Mouse (Mus musculus) hindbrain, embryonic 16.5 days (tissue): ENCODE measurements around the gene Stxbp2. TPM values are rescaled to one million over a fixed set of nuclear protein-coding genes. Genes with fewer than 3 reads are reported as not detected.
"Not testable (repeated sequence)": the region's sequence is repeated elsewhere in the genome, so short reads cannot be mapped to it uniquely, and the experiment has no call there.

Experiments
- ATAC-seq: fragments of 200-750 bp; cut with Nextera tagmentation; 2 replicates; pipeline ENCODE4 v1.8.0; 2017; ENCODE audit warnings: moderate TSS enrichment, moderate library complexity
- H3K27ac ChIP-seq: fragments of 300-500 bp; sonication (generic); 2 replicates; pipeline ENCODE4 v1.5.1; 2014; ENCODE audit warnings: low read depth, mild to moderate bottlenecking, control low read depth, low read length, moderate library complexity
- H3K27me3 ChIP-seq: fragments of 300-500 bp; sonication (generic); replicated peaks from 2 replicates; pipeline ENCODE4 v1.6.1; 2014; ENCODE audit warnings: low read length; ENCODE audit not compliant: control insufficient read depth, insufficient read depth
- H3K36me3 ChIP-seq: fragments of 300-500 bp; sonication (generic); 2 replicates; pipeline ENCODE4 v1.6.1; 2014; ENCODE audit warnings: mild to moderate bottlenecking, low read length, moderate library complexity, mixed read lengths; ENCODE audit not compliant: control insufficient read depth, insufficient read depth
- H3K4me1 ChIP-seq: fragments of 300-500 bp; sonication (generic); 2 replicates; pipeline ENCODE4 v1.6.1; 2014; ENCODE audit warnings: low read depth, low read length; ENCODE audit not compliant: control insufficient read depth, insufficient read depth
- H3K4me2 ChIP-seq: fragments of 300-500 bp; sonication (generic); 2 replicates; pipeline ENCODE4 v1.6.1; 2014; ENCODE audit warnings: mild to moderate bottlenecking, low read length, control low read depth, moderate library complexity
- H3K4me3 ChIP-seq: fragments of 300-500 bp; sonication (generic); 2 replicates; pipeline ENCODE4 v1.5.1; 2014; ENCODE audit warnings: mild to moderate bottlenecking, low read length, control low read depth, moderate library complexity
- H3K9ac ChIP-seq: fragments of 300-500 bp; sonication (generic); 2 replicates; pipeline ENCODE4 v1.6.1; 2014; ENCODE audit warnings: low read depth, mild to moderate bottlenecking, control low read depth, low read length, moderate library complexity
- H3K9me3 ChIP-seq: fragments of 300-500 bp; sonication (generic); 2 replicates; pipeline ENCODE4 v1.6.1; 2014; ENCODE audit warnings: mild to moderate bottlenecking, low read length, moderate library complexity; ENCODE audit not compliant: control insufficient read depth
- WGBS: fragments of 180-500 bp; shearing (Covaris S2); extraction: QIAGEN DNeasy Blood & Tissue Kit; methylation state at CpG from one replicate; pipeline ENCODE4 v1.1.7; 2014; 5-methylcytosine and 5-hydroxymethylcytosine counted together
- polyA plus RNA-seq: library from polyadenylated mRNA; unstranded; fragments of >200 nt; fragmentation: Nextera tagmentation; extraction: Ambion mirVana; gene quantifications from 2 replicates; pipeline ENCODE4 v1.2.1, GENCODE M21; 2015

The Stxbp2 gene
- polyA plus RNA-seq, result 39.3 and 42.5 TPM in 2 replicates

GRCm38 (mm10) chr8:3630647-3631477, at the start of gene Stxbp2:
Stxbp2 (plus strand) TSS chr8:3630955.
- Histone ChIP-seq H3K9me3 (no peaks in the 10 kb centered on the region), H3K9ac (peak within 1 kb of the TSS; percentile 58), H3K4me1 (peaks cover 9% of the 10 kb centered on the region), H3K36me3 (no peaks in the 10 kb centered on the region), H3K4me2 (peak within 1 kb of the TSS; percentile 64), H3K4me3 (peak within 1 kb of the TSS; percentile 49), H3K27ac (no peak within 1 kb of the TSS), H3K27me3 (no peaks in the 10 kb centered on the region)
- peak; percentile 88 for ATAC-seq
- WGBS, result 4% methylated on average over 47 of the region's 47 CpGs

- not testable (repeated sequence) for H3K27me3 ChIP-seq, H3K4me1 ChIP-seq, H3K36me3 ChIP-seq, H3K4me2 ChIP-seq, H3K27ac ChIP-seq, ATAC-seq, H3K9ac ChIP-seq, H3K9me3 ChIP-seq, H3K4me3 ChIP-seq
- 80% methylated on average over 1 of the region's 3 CpGs for WGBS
These were observed 48.8 kb upstream of the Stxbp2 start for GRCm38 (mm10) chr8:3581961-3582360.

- Histone ChIP-seq H3K27ac (no peak overlapping the region), H3K9me3 (no peaks in the 10 kb centered on the region), H3K27me3 (no peaks in the 10 kb centered on the region), H3K4me1 (no peaks in the 10 kb centered on the region), H3K4me2 (no peak overlapping the region), H3K9ac (no peak overlapping the region), H3K36me3 (no peaks in the 10 kb centered on the region), H3K4me3 (no peak overlapping the region)
- no peak for ATAC-seq
- 96% methylated on average over 2 of the region's 2 CpGs for WGBS
These were observed 44.3 kb upstream of the Stxbp2 start for GRCm38 (mm10) chr8:3586452-3586851.

- peak within 1 kb of the TSS; percentile 65 for H3K4me3 ChIP-seq
- peak within 1 kb of the TSS; percentile 85 for H3K27ac ChIP-seq
- H3K9ac ChIP-seq, result peak within 1 kb of the TSS; percentile 88
- no peaks in the 10 kb centered on the region for H3K9me3 ChIP-seq
- ATAC-seq, result peak; percentile 0
- no peaks in the 10 kb centered on the region for H3K27me3 ChIP-seq
- no peaks in the 10 kb centered on the region for H3K36me3 ChIP-seq
- WGBS, result 2% methylated on average over 7 of the region's 7 CpGs
- no peaks in the 10 kb centered on the region for H3K4me1 ChIP-seq
- H3K4me2 ChIP-seq, result peak within 1 kb of the TSS; percentile 74
These were observed 43.8 kb upstream of the Stxbp2 start, which contains the start of gene Camsap3 for GRCm38 (mm10) chr8:3586993-3587390. Camsap3 (plus strand) TSS chr8:3587293.

- Histone ChIP-seq H3K9ac (peak overlapping the region; percentile 88), H3K27me3 (no peaks in the 10 kb centered on the region), H3K4me1 (no peaks in the 10 kb centered on the region), H3K4me2 (peak overlapping the region; percentile 74), H3K36me3 (no peaks in the 10 kb centered on the region), H3K9me3 (no peaks in the 10 kb centered on the region), H3K27ac (peak overlapping the region; percentile 85), H3K4me3 (peak overlapping the region; percentile 65)
- peak; percentile 88 for ATAC-seq
- WGBS, result 1% methylated on average over 55 of the region's 77 CpGs
These were observed 43.1 kb upstream of the Stxbp2 start for GRCm38 (mm10) chr8:3587391-3588257.

GRCm38 (mm10) chr8:3588258-3588633, 42.5 kb upstream of the Stxbp2 start:
- ATAC-seq, result peak; percentile 64
- no peaks in the 10 kb centered on the region for H3K27me3 ChIP-seq

GRCm38 (mm10) chr8:3593470-3593869, 37.3 kb upstream of the Stxbp2 start:
- Histone ChIP-seq H3K4me2 (no peak overlapping the region), H3K9me3 (no peaks in the 10 kb centered on the region), H3K9ac (no peak overlapping the region), H3K4me1 (peaks cover 5% of the 10 kb centered on the region), H3K36me3 (peaks cover 5% of the 10 kb centered on the region), H3K27me3 (no peaks in the 10 kb centered on the region), H3K27ac (no peak overlapping the region), H3K4me3 (no peak overlapping the region)
- no peak for ATAC-seq
- WGBS, result 66% methylated on average over 3 of the region's 3 CpGs

More at GRCm38 (mm10) chr8:3588258-3588633, 42.5 kb upstream of the Stxbp2 start:
- no peaks in the 10 kb centered on the region for H3K4me1 ChIP-seq
- peak overlapping the region; percentile 74 for H3K4me2 ChIP-seq
- H3K4me3 ChIP-seq, result peak overlapping the region; percentile 65
- H3K27ac ChIP-seq, result peak overlapping the region; percentile 85
- H3K9me3 ChIP-seq, result no peaks in the 10 kb centered on the region
- no peaks in the 10 kb centered on the region for H3K36me3 ChIP-seq
- WGBS, result 2% methylated on average over 11 of the region's 11 CpGs
- peak overlapping the region; percentile 88 for H3K9ac ChIP-seq

GRCm38 (mm10) chr8:3594466-3594865, 36.3 kb upstream of the Stxbp2 start:
- Histone ChIP-seq H3K4me2 (no peak overlapping the region), H3K9ac (no peak overlapping the region), H3K27ac (no peak overlapping the region), H3K4me1 (peaks cover 5% of the 10 kb centered on the region), H3K36me3 (peaks cover 12% of the 10 kb centered on the region), H3K27me3 (no peaks in the 10 kb centered on the region), H3K9me3 (no peaks in the 10 kb centered on the region), H3K4me3 (no peak overlapping the region)
- no peak for ATAC-seq
- 88% methylated on average over 2 of the region's 2 CpGs for WGBS

- no peak overlapping the region for H3K9ac ChIP-seq
- no peak; the same call in 1 of the 2 replicates for ATAC-seq
- H3K9me3 ChIP-seq, result no peaks in the 10 kb centered on the region
- 87% methylated on average over 3 of the region's 3 CpGs for WGBS
- no peak overlapping the region for H3K27ac ChIP-seq
- H3K4me3 ChIP-seq, result no peak overlapping the region
- H3K27me3 ChIP-seq, result no peaks in the 10 kb centered on the region
- H3K36me3 ChIP-seq, result peaks cover 40% of the 10 kb centered on the region
- H3K4me2 ChIP-seq, result no peak overlapping the region
- H3K4me1 ChIP-seq, result peaks cover 5% of the 10 kb centered on the region
These were observed 32.7 kb upstream of the Stxbp2 start for GRCm38 (mm10) chr8:3598054-3598453.
